Mouse (Mus musculus) midbrain, embryonic 10.5 days (tissue): ENCODE results near the gene Samd10. TPM values are rescaled to one million over a fixed set of nuclear protein-coding genes. Genes with fewer than 3 reads are reported as not detected.

Experiments used
- DNase-seq: peaks from one replicate; pipeline ENCODE4 v3.0.0-alpha.2; 2017; ENCODE audit warnings: low spot score
- H3K27ac ChIP-seq: fragments of 300-500 bp; sonication (generic); replicated peaks from 2 replicates; pipeline ENCODE4 v1.5.1; 2016; ENCODE audit warnings: mild to moderate bottlenecking
- H3K27me3 ChIP-seq: fragments of 300-500 bp; sonication (generic); 2 replicates; pipeline ENCODE4 v1.6.1; 2016; ENCODE audit warnings: low read depth, mild to moderate bottlenecking; ENCODE audit not compliant: poor library complexity, severe bottlenecking
- H3K36me3 ChIP-seq: fragments of 300-500 bp; sonication (generic); 2 replicates; pipeline ENCODE4 v1.6.1; 2016; ENCODE audit warnings: mild to moderate bottlenecking, moderate library complexity
- H3K4me1 ChIP-seq: fragments of 300-500 bp; sonication (generic); 2 replicates; pipeline ENCODE4 v1.6.1; 2016
- H3K4me3 ChIP-seq: fragments of 300-500 bp; sonication (generic); 2 replicates; pipeline ENCODE4 v1.5.1; 2016; ENCODE audit warnings: mild to moderate bottlenecking, moderate library complexity
- H3K9me3 ChIP-seq: fragments of 300-500 bp; sonication (generic); replicated peaks from 2 replicates; pipeline ENCODE4 v1.6.1; 2016; ENCODE audit warnings: mild to moderate bottlenecking
- WGBS: fragments of 180-500 bp; shearing (Covaris S2); methylation state at CpG from one replicate; pipeline ENCODE4 v1.1.7; 2016; 5-methylcytosine and 5-hydroxymethylcytosine counted together
- microRNA-seq: library from miRNA; unstranded; fragments of <30 nt; microRNA quantifications from one replicate; pipeline ENCODE4, GENCODE M21; 2017
- polyA plus RNA-seq: library from polyadenylated mRNA; unstranded; fragments of >200 nt; fragmentation: Nextera tagmentation; extraction: Ambion mirVana; gene quantifications from 2 replicates; pipeline ENCODE4 v1.2.1, GENCODE M21; 2016

Gene Samd10
- polyA plus RNA-seq, 1 experiment from 2014 or later, result 36.4 TPM

GRCm38 (mm10) chr2:181570375-181570774 is 28.6 kb downstream of the Samd10 start:
- peaks cover 29% of the 10 kb centered on the region for H3K36me3 ChIP-seq
- H3K4me3 ChIP-seq, result no peak overlapping the region
- no peak for DNase-seq
- H3K4me1 ChIP-seq, result 0 out of 2 replicates have a peak, but pooled peaks cover 3% of the 10 kb centered on the region
- H3K9me3 ChIP-seq, result no peaks in the 10 kb centered on the region
- H3K27me3 ChIP-seq, result no peaks in the 10 kb centered on the region
- no peak overlapping the region for H3K27ac ChIP-seq
- 93% methylated on average over 8 of the region's 8 CpGs for WGBS

DNA sequence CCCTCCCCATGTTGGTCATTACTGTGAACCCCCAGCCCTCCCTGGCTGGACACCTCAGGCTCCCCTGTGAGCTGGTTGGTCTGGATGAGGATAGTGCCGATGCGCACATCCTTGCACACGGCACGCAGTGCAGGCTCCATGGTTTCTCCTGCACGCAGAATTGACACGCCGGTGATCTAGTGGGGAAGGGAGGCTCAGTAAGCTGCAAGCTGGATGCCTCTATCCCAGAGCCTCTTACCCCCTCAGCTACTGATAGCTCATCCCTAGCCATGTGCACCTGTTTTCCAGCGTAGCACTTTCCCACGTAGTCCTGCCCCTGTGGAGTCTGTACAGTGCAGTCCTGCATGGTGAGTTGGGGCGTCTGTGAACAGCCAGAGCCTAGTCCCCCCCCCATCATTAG is 29.2 kb downstream of the Samd10 start:
- Histone ChIP-seq H3K9me3 (no peaks in the 10 kb centered on the region), H3K36me3 (peaks cover 29% of the 10 kb centered on the region), H3K4me1 (0 out of 2 replicates have a peak, but pooled peaks cover 3% of the 10 kb centered on the region), H3K27ac (no peak overlapping the region), H3K27me3 (no peaks in the 10 kb centered on the region), H3K4me3 (no peak overlapping the region)
- 94% methylated on average over 10 of the region's 10 CpGs for WGBS
- no peak for DNase-seq

GRCm38 (mm10) chr2:181568272-181569008 is 30.6 kb downstream of the Samd10 start:
- Histone ChIP-seq H3K27ac (no peak overlapping the region), H3K9me3 (no peaks in the 10 kb centered on the region), H3K4me3 (no peak overlapping the region), H3K36me3 (peaks cover 16% of the 10 kb centered on the region), H3K27me3 (no peaks in the 10 kb centered on the region), H3K4me1 (0 out of 2 replicates have a peak, but pooled peaks cover 3% of the 10 kb centered on the region)
- WGBS, result 81% methylated on average over 7 of the region's 7 CpGs
- no peak for DNase-seq

DNA sequence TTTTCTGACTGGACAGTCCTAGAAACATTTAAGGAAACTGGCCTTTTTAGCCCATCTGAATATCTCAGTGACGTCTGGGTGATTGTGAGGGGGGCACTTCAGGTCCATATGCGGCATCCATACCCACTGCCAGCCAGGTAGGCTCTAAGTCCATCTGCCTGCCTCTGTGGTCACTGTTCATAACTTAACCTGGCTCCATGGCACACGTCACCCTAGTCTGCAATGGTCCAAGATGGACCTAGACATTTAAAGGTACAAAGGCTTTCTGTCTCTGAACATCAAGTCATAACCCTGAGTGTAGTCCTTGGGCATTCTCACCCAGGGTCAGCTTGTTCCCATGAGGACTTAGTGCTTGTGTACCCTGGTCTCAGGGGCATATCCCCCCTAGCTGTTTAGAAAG is 31.7 kb downstream of the Samd10 start:
- 0 out of 2 replicates have a peak, but pooled peaks cover 3% of the 10 kb centered on the region for H3K4me1 ChIP-seq
- WGBS, result 88% methylated on average over 3 of the region's 3 CpGs
- H3K27me3 ChIP-seq, result no peaks in the 10 kb centered on the region
- peaks cover 5% of the 10 kb centered on the region for H3K36me3 ChIP-seq
- H3K4me3 ChIP-seq, result no peak overlapping the region
- DNase-seq, result no peak
- no peak overlapping the region for H3K27ac ChIP-seq
- no peaks in the 10 kb centered on the region for H3K9me3 ChIP-seq

- no peak for DNase-seq
- Histone ChIP-seq H3K27me3 (no peaks in the 10 kb centered on the region), H3K4me1 (no peaks in the 10 kb centered on the region), H3K4me3 (no peak overlapping the region), H3K36me3 (peaks cover 61% of the 10 kb centered on the region), H3K27ac (no peak overlapping the region), H3K9me3 (no peaks in the 10 kb centered on the region)
These were observed 45.2 kb downstream of the Samd10 start for GRCm38 (mm10) chr2:181553772-181554171.

- Histone ChIP-seq H3K27ac (no peak overlapping the region), H3K9me3 (no peaks in the 10 kb centered on the region), H3K4me1 (no peaks in the 10 kb centered on the region), H3K27me3 (no peaks in the 10 kb centered on the region), H3K36me3 (peaks cover 92% of the 10 kb centered on the region), H3K4me3 (no peak overlapping the region)
- WGBS, result 95% methylated on average over 2 of the region's 2 CpGs
- no peak for DNase-seq
These were observed 48.8 kb downstream of the Samd10 start for GRCm38 (mm10) chr2:181550233-181550632.

DNA sequence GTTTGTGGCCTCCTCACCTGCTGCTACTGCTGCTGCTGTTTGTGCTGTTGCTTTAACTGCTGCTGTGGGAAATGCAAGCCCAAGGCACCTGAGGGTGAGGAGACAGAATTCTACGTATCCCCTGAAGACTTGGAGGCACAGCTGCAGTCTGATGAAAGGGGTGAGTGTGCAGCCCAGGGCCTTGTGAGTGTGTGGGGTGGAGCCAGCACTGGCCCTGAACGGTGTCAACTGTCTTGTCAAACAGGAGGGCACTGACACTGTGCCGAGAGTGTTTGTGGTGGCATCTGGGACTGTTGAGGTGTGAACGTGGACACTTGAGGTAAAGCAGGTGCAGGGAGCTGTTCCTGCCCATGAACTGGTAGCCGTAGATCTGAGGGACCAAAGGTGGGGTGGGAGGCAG is 50.3 kb downstream of the Samd10 start:
- 86% methylated on average over 5 of the region's 5 CpGs for WGBS
- H3K4me3 ChIP-seq, result no peak overlapping the region
- no peaks in the 10 kb centered on the region for H3K4me1 ChIP-seq
- H3K36me3 ChIP-seq, result peaks cover 87% of the 10 kb centered on the region
- no peak overlapping the region for H3K27ac ChIP-seq
- no peaks in the 10 kb centered on the region for H3K27me3 ChIP-seq
- H3K9me3 ChIP-seq, result no peaks in the 10 kb centered on the region
- no peak for DNase-seq

DNA sequence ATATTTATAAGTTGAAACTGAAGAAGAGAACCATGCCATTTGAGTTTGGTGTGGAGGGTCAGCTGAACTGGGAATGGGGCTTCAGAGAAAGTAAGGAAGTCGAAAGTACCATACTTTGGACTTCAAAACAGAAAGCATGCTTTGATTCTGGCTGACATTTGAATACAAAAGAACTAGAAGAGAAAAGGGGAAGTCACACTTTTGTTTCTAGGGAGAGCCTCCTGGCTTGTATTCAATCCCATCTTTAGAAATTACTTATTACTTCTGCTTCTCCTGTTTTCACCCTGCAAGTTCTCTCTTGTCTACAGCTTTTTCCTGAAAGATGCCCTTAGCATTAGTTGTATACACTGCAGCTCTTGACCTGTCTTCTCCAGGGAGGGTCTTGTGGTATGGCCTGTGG is 50.8 kb downstream of the Samd10 start:
- Histone ChIP-seq H3K27ac (no peak overlapping the region), H3K4me3 (no peak overlapping the region), H3K27me3 (no peaks in the 10 kb centered on the region), H3K4me1 (no peaks in the 10 kb centered on the region), H3K36me3 (peaks cover 82% of the 10 kb centered on the region), H3K9me3 (no peaks in the 10 kb centered on the region)
- WGBS, result 85% methylated on average over 1 of the region's 1 CpGs
- no peak for DNase-seq

DNA sequence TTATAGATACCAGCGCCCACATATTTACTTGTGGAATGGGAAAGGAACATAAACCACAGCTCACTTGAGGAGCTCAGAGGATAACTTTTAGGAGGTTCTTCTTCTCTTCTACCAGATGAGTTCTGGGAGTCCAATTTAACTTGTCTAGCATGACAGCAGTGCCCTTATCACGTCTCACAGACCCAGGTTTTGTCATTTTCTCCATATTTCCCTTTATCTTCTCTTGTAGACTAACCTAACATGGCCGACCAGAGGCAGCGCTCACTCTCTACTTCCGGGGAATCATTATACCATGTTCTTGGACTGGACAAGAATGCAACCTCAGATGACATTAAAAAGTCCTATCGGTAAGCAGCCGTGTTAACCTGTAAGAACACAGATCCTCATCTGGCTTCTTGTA is 52.9 kb downstream of the Samd10 start:
- no peak overlapping the region for H3K4me3 ChIP-seq
- H3K36me3 ChIP-seq, result peaks cover 71% of the 10 kb centered on the region
- WGBS, result 94% methylated on average over 7 of the region's 7 CpGs
- DNase-seq, result no peak
- no peaks in the 10 kb centered on the region for H3K4me1 ChIP-seq
- H3K9me3 ChIP-seq, result no peaks in the 10 kb centered on the region
- H3K27me3 ChIP-seq, result no peaks in the 10 kb centered on the region
- no peak overlapping the region for H3K27ac ChIP-seq

Small RNAs within 50 kb of the gene (microRNA-seq; reads per million reads assigned to microRNA genes)
- gene Mir7006, result not detected

Other genes with a start within 250 kb of the Samd10 start
- 45.0 and 50.5 TPM in 2 replicates for gene Zgpat, start 234.3 kb downstream of the Samd10 start, polyA plus RNA-seq
- gene Arfrp1, start 233.8 kb downstream of the Samd10 start, polyA plus RNA-seq, result 79.2 and 85.6 TPM in 2 replicates
- 26.0 and 32.2 TPM in 2 replicates for gene Lime1, start 219.1 kb downstream of the Samd10 start, polyA plus RNA-seq
- 16.8 and 19.0 TPM in 2 replicates for gene Zbtb46, start 139.8 kb downstream of the Samd10 start, polyA plus RNA-seq
- 0.07 TPM in 1 of 2 replicates, not detected in the other for gene Abhd16b, start 106.0 kb downstream of the Samd10 start, polyA plus RNA-seq
- gene Tpd52l2, start 102.1 kb downstream of the Samd10 start, polyA plus RNA-seq, result 164 and 167 TPM in 2 replicates
- gene Dnajc5, start 78.7 kb downstream of the Samd10 start, polyA plus RNA-seq, result 95.6 and 110 TPM in 2 replicates
- 49.8 and 59.3 TPM in 2 replicates for gene Uckl1, start 14.3 kb downstream of the Samd10 start, polyA plus RNA-seq
- 82.0 and 85.4 TPM in 2 replicates for gene Prpf6, start 7.3 kb downstream of the Samd10 start, polyA plus RNA-seq
- 34.6 and 48.0 TPM in 2 replicates for gene Zfp512b, start 6.4 kb downstream of the Samd10 start, polyA plus RNA-seq
- 0.19 and 0.32 TPM in 2 replicates for gene Gm29797, start 57.8 kb upstream of the Samd10 start, polyA plus RNA-seq
- 17.6 and 18.8 TPM in 2 replicates for gene Sox18, start 72.4 kb upstream of the Samd10 start, polyA plus RNA-seq
- 14.5 and 18.0 TPM in 2 replicates for gene Tcea2, start 81.1 kb upstream of the Samd10 start, polyA plus RNA-seq
- 74.5 and 81.1 TPM in 2 replicates for gene Rgs19, start 94.8 kb upstream of the Samd10 start, polyA plus RNA-seq
- gene Lkaaear1, start 99.2 kb upstream of the Samd10 start, polyA plus RNA-seq, result not detected in 2 replicates
- gene Oprl1, start 115.8 kb upstream of the Samd10 start, polyA plus RNA-seq, result 6.4 and 14.5 TPM in 2 replicates
- gene Myt1, start 164.1 kb upstream of the Samd10 start, polyA plus RNA-seq, result 14.3 and 33.2 TPM in 2 replicates
- 24.8 and 29.7 TPM in 2 replicates for gene Pcmtd2, start 238.6 kb upstream of the Samd10 start, polyA plus RNA-seq